Mouse (Mus musculus) embryonic facial prominence, embryonic 14.5 days (tissue): ENCODE data around the gene Inpp5e. TPM values are rescaled to one million over a fixed set of nuclear protein-coding genes. Genes with fewer than 3 reads are reported as not detected.
"Not testable (repeated sequence)": the region's sequence is repeated elsewhere in the genome, so short reads cannot be mapped to it uniquely, and the experiment has no call there.

Experiments
- ATAC-seq: fragments of 200-750 bp; cut with Nextera tagmentation; 2 replicates; pipeline ENCODE4 v1.8.0; 2017; ENCODE audit warnings: low read depth, moderate number of reproducible peaks, moderate TSS enrichment
- DNase-seq: peaks from one replicate; pipeline ENCODE4 v3.0.0-alpha.2; 2015; ENCODE audit warnings: low spot score
- H3K27ac ChIP-seq: fragments of 300-500 bp; sonication (generic); replicated peaks from 2 replicates; pipeline ENCODE4 v1.5.1; 2014; ENCODE audit warnings: low read depth, mild to moderate bottlenecking, low read length, moderate library complexity
- H3K27me3 ChIP-seq: fragments of 300-500 bp; sonication (generic); replicated peaks from 2 replicates; pipeline ENCODE4 v1.6.1; 2014; ENCODE audit warnings: low read length; ENCODE audit not compliant: control insufficient read depth, insufficient read depth
- H3K36me3 ChIP-seq: fragments of 300-500 bp; sonication (generic); 2 replicates; pipeline ENCODE4 v1.6.1; 2014; ENCODE audit warnings: low read length, mixed read lengths; ENCODE audit not compliant: control insufficient read depth, insufficient read depth
- H3K4me1 ChIP-seq: fragments of 300-500 bp; sonication (generic); 2 replicates; pipeline ENCODE4 v1.6.1; 2014; ENCODE audit warnings: antibody characterized with exemption, low read length; ENCODE audit not compliant: control insufficient read depth, insufficient read depth
- H3K4me2 ChIP-seq: fragments of 300-500 bp; sonication (generic); 2 replicates; pipeline ENCODE4 v1.6.1; 2014; ENCODE audit warnings: low read depth, mild to moderate bottlenecking, low read length, moderate library complexity, mixed read lengths
- H3K4me3 ChIP-seq: fragments of 300-500 bp; sonication (generic); 2 replicates; pipeline ENCODE4 v1.5.1; 2014; ENCODE audit warnings: low read depth, mild to moderate bottlenecking, low read length
- H3K9ac ChIP-seq: fragments of 300-500 bp; sonication (generic); 2 replicates; pipeline ENCODE4 v1.6.1; 2014; ENCODE audit warnings: low read depth, mild to moderate bottlenecking, low read length, moderate library complexity, mixed read lengths
- H3K9me3 ChIP-seq: fragments of 300-500 bp; sonication (generic); 2 replicates; pipeline ENCODE4 v1.6.1; 2016; ENCODE audit warnings: low read length; ENCODE audit not compliant: control insufficient read depth
- WGBS: fragments of 180-500 bp; shearing (Covaris S2); extraction: QIAGEN DNeasy Blood & Tissue Kit; methylation state at CpG from one replicate; pipeline ENCODE4 v1.1.7; 2014; 5-methylcytosine and 5-hydroxymethylcytosine counted together
- polyA plus RNA-seq: library from polyadenylated mRNA; unstranded; fragments of >200 nt; fragmentation: Nextera tagmentation; extraction: Ambion mirVana; gene quantifications from 2 replicates; pipeline ENCODE4 v1.2.1, GENCODE M21; 2014

The Inpp5e gene
- polyA plus RNA-seq, 1 experiment from 2014 or later, result 17.8 TPM

- no peak for DNase-seq
- 1% methylated on average over 27 of the region's 45 CpGs for WGBS
Measured at GRCm38 (mm10) chr2:26388682-26389153, 20.3 kb downstream of the Inpp5e start.

GRCm38 (mm10) chr2:26387713-26388112 lies 21.3 kb downstream of the Inpp5e start:
- WGBS, result 83% methylated on average over 3 of the region's 3 CpGs
- Histone ChIP-seq H3K27me3 (no peaks in the 10 kb centered on the region), H3K4me2 (peak overlapping the region; percentile 93; the same call in 1 of the 2 replicates), H3K4me3 (peak overlapping the region; percentile 95; the same call in 1 of the 2 replicates), H3K36me3 (peaks cover 76% of the 10 kb centered on the region), H3K9me3 (no peaks in the 10 kb centered on the region), H3K4me1 (peaks cover 4% of the 10 kb centered on the region; the same call in 1 of the 2 replicates), H3K9ac (no peak overlapping the region), H3K27ac (no peak overlapping the region)
- DNase-seq (no peak), ATAC-seq (no peak)

More at GRCm38 (mm10) chr2:26388682-26389153, 20.3 kb downstream of the Inpp5e start:
- ATAC-seq, result peak; percentile 48
- Histone ChIP-seq H3K27ac (peak overlapping the region; percentile 63), H3K9me3 (no peaks in the 10 kb centered on the region), H3K36me3 (peaks cover 76% of the 10 kb centered on the region), H3K9ac (peak overlapping the region; percentile 94), H3K4me1 (peaks cover 4% of the 10 kb centered on the region; the same call in 1 of the 2 replicates), H3K4me3 (peak overlapping the region; percentile 95), H3K27me3 (no peaks in the 10 kb centered on the region), H3K4me2 (peak overlapping the region; percentile 93)

DNA sequence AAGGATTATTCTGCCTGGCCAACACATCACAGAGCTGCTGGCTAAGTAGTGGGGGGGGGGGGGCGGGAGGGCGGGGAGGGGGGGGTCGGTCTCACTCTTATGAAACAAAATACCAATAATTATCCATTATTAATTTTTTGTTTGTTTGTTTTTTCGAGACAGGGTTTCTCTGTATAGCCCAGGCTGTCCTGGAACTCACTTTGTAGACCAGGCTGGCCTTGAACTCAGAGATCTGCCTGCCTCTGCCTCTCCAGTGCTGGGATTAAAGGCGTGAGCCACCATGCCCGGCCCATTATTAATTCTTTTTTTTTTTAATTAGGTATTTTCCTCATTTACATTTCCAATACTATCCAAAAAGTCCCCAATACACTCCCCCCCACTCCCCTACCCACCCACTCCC lies 28.1 kb downstream of the Inpp5e start:
- H3K4me3 ChIP-seq, result peak overlapping the region; percentile 79
- peak overlapping the region; percentile 86 for H3K4me2 ChIP-seq
- H3K27ac ChIP-seq, H3K4me1 ChIP-seq, ATAC-seq, H3K27me3 ChIP-seq, DNase-seq, H3K9me3 ChIP-seq: not testable (repeated sequence)
- H3K9ac ChIP-seq, result peak overlapping the region; percentile 85
- H3K36me3 ChIP-seq, result peaks cover 61% of the 10 kb centered on the region
- 40% methylated on average over 6 of the region's 6 CpGs for WGBS

DNA sequence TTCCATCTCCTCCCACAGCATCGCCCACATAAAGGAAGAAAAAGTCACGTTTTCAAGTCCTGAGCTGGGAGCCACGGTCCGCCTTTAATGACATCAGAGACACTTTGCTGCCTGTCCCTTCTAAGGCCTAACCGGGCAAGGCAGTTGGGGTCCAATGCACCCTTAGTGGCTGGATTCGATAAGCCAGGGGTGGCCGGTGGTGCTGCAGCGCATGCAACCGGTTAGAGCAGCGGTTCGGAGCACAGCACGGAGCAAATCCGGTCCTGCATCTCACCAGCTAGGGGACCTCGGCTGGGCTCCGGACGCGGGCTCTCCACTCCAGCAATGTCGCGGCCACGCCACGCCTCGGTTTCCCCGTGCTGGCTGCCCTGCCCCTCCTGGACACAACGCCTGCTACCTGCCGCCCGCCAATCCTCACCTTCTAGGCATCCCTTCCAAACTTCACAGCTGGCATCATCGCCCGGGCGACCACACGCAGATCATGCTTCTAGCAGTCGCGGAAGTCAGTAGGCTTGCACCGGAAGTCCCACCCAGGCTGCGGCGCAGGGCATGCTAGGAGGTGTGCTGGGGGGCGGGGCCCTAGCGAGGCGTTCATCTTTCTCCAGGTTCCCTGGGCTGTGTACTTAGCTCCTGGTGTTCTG lies 28.8 kb downstream of the Inpp5e start, which contains the start of gene Snapc4:
Gene Snapc4 (minus strand): TSS at position 523 of the 641 bp plus-strand sequence.
- Histone ChIP-seq H3K27me3 (no peaks in the 10 kb centered on the region), H3K36me3 (peaks cover 61% of the 10 kb centered on the region), H3K4me2 (peak within 1 kb of the TSS; percentile 86), H3K4me1 (no peaks in the 10 kb centered on the region), H3K27ac (peak within 1 kb of the TSS; percentile 63; the same call in 1 of the 2 replicates), H3K4me3 (peak within 1 kb of the TSS; percentile 79), H3K9me3 (no peaks in the 10 kb centered on the region), H3K9ac (peak within 1 kb of the TSS; percentile 85)
- DNase-seq, result peak; percentile 95
- under 1% methylated on average over 22 of the region's 38 CpGs for WGBS
- peak; percentile 98 for ATAC-seq

DNA sequence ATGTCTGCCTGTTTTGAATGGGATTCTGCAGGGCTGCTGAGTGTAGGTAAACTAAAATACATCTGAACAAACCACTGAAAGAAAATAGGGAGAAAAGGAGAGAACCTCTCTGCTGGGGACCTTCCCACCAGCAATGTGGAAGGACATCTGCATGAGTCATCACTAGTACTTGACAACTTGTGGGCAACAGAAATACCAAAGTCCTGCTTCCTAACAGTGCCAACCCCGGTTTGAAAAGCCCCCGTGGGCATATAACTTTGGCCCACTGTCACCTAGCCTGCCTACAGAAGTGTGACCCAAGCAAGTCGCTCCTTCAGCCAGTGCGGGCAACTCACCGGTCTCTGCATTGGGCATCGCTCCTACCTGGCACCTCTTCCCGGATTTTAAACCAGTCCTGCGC lies 36.6 kb downstream of the Inpp5e start:
- H3K27me3 ChIP-seq, result no peaks in the 10 kb centered on the region
- peaks cover 100% of the 10 kb centered on the region for H3K36me3 ChIP-seq
- DNase-seq, result no peak
- no peak overlapping the region for H3K27ac ChIP-seq
- no peak for ATAC-seq
- H3K4me2 ChIP-seq, result no peak overlapping the region
- WGBS, result 97% methylated on average over 8 of the region's 8 CpGs
- H3K9ac ChIP-seq, result no peak overlapping the region
- H3K4me1 ChIP-seq, result no peaks in the 10 kb centered on the region
- H3K9me3 ChIP-seq, result no peaks in the 10 kb centered on the region
- H3K4me3 ChIP-seq, result no peak overlapping the region

- 88% methylated on average over 1 of the region's 1 CpGs for WGBS
- no peaks in the 10 kb centered on the region for H3K9me3 ChIP-seq
Measured at GRCm38 (mm10) chr2:26368572-26368971, 40.4 kb downstream of the Inpp5e start.

GRCm38 (mm10) chr2:26367911-26368310 lies 41.1 kb downstream of the Inpp5e start:
- no peaks in the 10 kb centered on the region for H3K27me3 ChIP-seq
- no peaks in the 10 kb centered on the region for H3K4me1 ChIP-seq
- no peak overlapping the region for H3K4me3 ChIP-seq
- 93% methylated on average over 6 of the region's 6 CpGs for WGBS
- DNase-seq (no peak), ATAC-seq (no peak)
- no peak overlapping the region for H3K9ac ChIP-seq
- no peak overlapping the region for H3K27ac ChIP-seq
- no peaks in the 10 kb centered on the region for H3K9me3 ChIP-seq
- no peak overlapping the region for H3K4me2 ChIP-seq
- peaks cover 99% of the 10 kb centered on the region for H3K36me3 ChIP-seq

More at GRCm38 (mm10) chr2:26368572-26368971, 40.4 kb downstream of the Inpp5e start:
- H3K4me2 ChIP-seq, result no peak overlapping the region
- no peak for DNase-seq
- H3K4me3 ChIP-seq, result no peak overlapping the region
- no peaks in the 10 kb centered on the region for H3K4me1 ChIP-seq
- H3K27ac ChIP-seq, result no peak overlapping the region
- no peak for ATAC-seq
- peaks cover 100% of the 10 kb centered on the region for H3K36me3 ChIP-seq
- no peaks in the 10 kb centered on the region for H3K27me3 ChIP-seq
- no peak overlapping the region for H3K9ac ChIP-seq

DNA sequence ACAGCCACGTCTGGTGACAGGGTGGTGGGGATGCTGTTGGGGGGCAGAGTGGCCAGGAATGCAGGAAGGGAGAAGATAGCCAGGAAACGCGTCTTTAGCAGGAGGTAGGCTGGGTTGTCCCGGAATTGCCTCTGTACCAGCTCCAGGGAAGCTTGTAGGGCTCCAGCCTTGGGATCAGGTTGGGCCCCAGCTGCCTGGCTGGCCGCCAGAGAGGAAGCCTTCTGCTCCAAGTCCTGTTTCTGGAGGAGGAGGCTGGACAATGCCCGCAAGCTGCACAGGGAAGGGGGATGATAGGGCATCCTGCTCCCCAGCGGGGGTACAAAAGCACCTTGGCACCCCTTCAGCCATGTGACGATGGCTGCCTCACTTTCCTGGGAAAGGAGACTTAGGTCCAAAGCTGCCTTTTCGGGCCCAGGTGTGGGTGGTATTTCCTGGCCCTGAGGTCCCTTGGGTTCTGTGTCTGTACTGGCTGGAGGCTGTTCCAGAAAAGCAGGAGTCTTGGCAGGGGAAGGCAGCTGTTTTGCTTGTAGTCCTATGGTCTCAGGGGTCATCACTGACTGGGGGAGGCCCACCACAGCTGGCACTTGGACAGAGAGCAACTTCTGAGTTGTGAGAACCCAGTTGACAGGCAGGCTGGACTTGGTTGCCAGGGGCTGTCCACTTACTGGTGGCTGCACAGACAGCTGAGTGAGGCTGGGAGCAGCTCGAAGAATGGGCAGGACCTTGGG lies 44.1 kb downstream of the Inpp5e start:
- Histone ChIP-seq H3K4me3 (no peak overlapping the region), H3K9ac (no peak overlapping the region), H3K27me3 (no peaks in the 10 kb centered on the region), H3K9me3 (no peaks in the 10 kb centered on the region), H3K36me3 (peaks cover 69% of the 10 kb centered on the region), H3K27ac (peak overlapping the region; percentile 15; the same call in 1 of the 2 replicates), H3K4me2 (no peak overlapping the region), H3K4me1 (no peaks in the 10 kb centered on the region)
- DNase-seq (peak; percentile 61), ATAC-seq (no peak)
- WGBS, result 72% methylated on average over 10 of the region's 10 CpGs
